Mouse (Mus musculus) adrenal gland, adult 8-10 months (tissue): ENCODE measurements at regions not wholly inside any gene's neighbourhood (a gene's known extent, or its start where the extent isn't known, plus 50 kb on each side); places are given as distances from the start of the nearest gene placed in this dataset.

Experiments used
- DNase-seq: peaks from one replicate; pipeline ENCODE4 v3.0.0; 2022

- DNase-seq, result no peak
Measured at GRCm38 (mm10) chr14:71230484-71231188, 631.0 kb upstream of the Fam160b2 start.

DNA sequence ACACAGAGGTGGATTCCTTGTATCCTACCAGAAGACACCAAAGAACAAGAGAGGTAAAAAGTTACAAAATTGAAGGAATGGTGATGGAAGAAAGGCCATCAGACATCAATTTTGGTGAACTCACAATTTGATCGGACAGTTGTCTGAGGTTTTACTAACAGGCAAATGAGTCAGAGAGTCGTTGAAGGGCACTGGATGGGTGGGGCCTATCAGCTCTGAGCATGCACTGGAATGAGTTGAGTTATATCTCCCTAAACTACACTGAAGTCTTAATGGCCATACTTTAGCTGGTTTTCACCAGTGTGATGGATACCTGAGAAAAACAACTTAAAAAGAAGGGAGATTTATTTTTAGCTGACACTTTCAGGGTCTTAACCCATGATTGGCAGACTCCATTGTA is 630.3 kb upstream of the Fam160b2 start:
- peak; percentile 6 for DNase-seq

DNA sequence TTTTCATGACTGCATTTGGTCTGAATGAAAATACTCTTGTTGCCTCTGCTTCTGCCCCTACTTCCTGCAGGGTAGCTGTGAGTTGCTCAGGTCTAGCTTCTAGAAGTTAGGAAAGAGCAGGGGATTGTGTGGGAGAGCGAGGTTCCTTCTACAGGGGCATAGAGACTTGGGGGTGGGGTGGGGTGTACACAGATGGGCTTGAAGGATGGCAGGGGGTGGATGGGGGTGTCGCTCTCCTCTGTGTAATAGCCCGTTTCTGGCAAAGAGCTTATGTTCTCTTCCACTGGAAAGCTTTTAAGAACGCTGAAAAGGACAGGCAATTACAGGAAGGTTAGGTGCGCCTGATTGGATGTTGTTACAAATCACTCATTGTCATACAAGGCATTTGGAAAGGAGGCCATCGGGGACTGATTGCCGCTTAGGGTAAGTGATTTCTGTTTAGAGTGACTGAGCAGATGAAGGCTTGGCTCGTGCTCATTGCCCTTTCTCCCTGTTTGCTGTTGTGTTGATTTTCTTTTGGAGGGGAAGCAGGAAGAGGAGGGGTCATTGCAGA is 629.3 kb upstream of the Fam160b2 start:
- no peak for DNase-seq

DNA sequence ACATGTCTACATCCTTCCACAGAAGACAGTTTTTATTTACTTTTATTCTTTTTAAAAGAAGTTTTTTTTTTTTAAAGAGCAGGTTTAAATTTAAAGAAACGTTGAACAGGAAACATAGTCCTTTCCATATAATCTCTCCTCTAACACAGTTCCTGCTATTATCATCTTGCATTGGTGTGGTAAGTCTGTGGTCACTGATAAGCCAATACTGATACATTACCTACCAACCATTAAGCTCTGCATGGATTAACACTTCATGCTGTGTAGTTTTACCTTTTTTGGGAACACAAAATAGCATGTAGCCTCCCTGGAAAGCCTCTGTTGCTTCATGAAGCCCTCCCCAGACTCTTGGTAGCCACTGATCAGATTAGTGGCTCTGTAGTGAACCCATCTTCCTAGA is 617.4 kb upstream of the Fam160b2 start:
- DNase-seq, result no peak

DNA sequence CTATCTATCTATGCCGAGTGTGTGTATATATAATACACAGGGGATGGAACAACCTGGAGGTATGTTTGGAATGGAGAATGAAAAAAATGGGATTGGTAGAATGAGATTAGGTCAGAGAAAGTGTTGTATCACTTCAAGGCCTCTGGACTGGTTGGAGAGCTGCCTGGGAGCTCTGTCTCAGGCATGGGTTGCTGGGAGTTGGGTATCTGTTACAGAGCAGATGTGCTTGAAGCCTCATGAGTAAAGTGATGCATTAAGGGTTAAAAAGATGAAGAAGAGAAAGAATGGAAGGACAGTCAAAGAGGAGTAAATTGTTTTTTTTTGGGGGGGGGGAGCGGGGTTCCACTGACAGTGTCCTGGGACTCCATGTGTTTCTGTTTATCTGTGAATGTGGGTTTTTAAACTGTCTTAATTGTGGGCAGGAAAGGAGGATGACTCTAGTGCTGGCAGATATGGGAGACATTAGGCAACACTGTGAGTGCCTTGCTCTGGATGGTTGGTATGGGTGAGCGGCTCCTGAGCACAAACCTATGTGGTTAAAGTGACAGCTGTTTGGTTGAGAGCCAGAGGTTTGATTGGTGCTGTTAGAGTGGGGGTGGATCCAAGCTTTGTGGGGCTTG is 611.8 kb upstream of the Fam160b2 start:
- no peak for DNase-seq

DNA sequence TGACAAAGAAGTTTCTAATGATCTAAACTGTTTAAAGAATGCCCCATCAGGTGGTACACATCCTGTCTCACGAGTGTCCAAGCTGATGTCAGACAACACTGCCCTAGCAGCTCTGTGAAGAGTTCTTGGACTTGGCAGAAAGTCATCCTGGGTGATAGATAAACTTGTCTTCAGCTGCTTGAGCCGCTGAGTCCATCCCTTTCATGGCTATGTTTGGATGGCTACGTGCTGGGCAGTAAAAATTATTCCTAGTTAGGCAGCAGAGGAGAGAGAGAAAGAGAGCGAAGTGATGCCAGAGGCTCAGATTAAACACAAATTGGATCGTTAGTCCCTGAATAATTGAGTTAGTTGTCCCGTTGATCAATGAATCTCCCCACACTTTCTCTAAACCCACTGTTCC is 603.8 kb upstream of the Fam160b2 start:
- DNase-seq, result no peak

DNA sequence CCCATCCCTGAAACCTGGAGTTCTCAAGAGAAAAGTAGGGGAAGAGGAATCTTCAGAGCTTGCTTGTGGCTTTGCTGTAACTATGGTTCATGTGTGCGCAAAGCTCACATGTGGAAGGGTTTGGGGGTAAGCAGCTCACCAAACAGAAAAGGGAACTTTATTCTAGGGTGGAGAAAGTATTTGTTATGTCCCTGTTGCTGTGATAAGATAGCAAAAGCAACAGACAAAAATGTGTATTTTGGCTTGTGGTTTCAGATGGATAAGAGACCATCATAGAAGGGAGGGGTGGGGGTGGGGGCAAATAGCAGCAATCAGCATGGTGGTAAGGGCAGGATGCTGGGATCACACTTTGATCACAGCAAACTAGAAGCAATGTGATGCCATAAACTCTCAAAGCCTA is 601.3 kb upstream of the Fam160b2 start:
- DNase-seq, result no peak

GRCm38 (mm10) chr14:71199178-71199879 is 599.7 kb upstream of the Fam160b2 start:
- DNase-seq, result peak; percentile 23

- no peak for DNase-seq
Measured at GRCm38 (mm10) chr14:71194219-71194618, 594.6 kb upstream of the Fam160b2 start.

GRCm38 (mm10) chr14:71192486-71192885 is 592.9 kb upstream of the Fam160b2 start:
- no peak for DNase-seq

DNA sequence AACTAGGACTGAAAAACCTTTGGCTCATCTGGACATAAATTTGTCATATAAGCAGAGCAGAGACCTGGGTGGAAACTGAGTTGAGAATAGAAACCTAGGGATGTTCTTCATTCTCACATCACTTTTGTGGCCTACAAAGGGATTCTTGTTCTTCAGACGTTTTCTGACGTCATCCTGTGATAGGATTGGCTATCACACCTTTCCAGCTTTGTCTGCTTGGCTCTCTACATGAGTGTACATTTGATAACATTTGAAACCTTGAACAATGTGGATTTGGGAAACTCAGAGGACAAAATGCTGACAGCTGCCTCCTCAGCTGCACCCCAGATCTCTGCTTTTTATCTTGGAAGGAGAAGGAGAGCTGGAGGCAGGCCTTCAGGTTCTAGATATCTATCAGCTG is 589.7 kb upstream of the Fam160b2 start:
- no peak for DNase-seq

- no peak for DNase-seq
Measured at GRCm38 (mm10) chr14:71177341-71177740, 577.7 kb upstream of the Fam160b2 start.

DNA sequence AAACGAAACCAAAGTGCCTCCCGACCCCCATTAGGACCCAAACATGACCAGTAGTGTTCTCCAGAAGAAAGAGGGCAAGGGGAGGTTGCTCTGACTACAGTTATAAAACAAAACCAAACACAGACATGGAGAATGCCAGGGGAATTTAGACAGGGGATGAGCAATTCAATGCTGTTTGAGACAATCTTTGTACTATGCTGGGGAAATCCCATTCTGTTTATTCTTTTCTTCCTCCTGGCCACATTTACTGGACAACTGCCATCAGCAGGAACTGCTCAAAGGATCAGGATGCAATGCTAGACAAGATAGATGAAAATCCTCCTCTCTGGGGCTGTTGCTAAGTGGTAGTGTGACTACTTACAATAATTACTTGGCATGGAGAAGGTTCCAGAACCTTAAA is 574.5 kb upstream of the Fam160b2 start:
- no peak for DNase-seq

DNA sequence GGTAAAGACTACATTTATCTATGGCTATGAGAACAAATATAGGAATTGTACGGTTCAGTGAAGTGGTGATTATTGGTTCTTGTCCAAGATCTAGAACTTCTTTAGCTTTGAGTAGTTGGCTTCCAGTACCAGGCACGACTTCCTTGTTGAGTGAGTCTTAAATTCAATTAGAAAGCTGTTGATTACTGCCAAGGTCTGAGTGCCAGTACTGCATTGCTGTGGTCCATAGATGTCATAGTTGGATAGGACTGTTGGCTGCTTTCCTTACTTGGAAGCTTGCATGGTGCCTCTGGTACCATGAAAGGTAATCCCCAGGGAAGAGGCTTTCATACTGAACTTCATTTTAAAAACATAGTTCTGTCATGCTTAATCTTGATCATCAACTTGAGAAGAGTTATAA is 559.9 kb upstream of the Fam160b2 start:
- no peak for DNase-seq

GRCm38 (mm10) chr14:71142465-71142864 is 542.8 kb upstream of the Fam160b2 start:
- no peak for DNase-seq

GRCm38 (mm10) chr14:71129771-71130211 is 530.2 kb upstream of the Fam160b2 start:
- DNase-seq, result peak; percentile 66

- DNase-seq, result no peak
Measured at GRCm38 (mm10) chr14:71128495-71128894, 528.9 kb upstream of the Fam160b2 start.

- DNase-seq, result no peak
Measured at GRCm38 (mm10) chr14:71118681-71119080, 519.0 kb upstream of the Fam160b2 start.

DNA sequence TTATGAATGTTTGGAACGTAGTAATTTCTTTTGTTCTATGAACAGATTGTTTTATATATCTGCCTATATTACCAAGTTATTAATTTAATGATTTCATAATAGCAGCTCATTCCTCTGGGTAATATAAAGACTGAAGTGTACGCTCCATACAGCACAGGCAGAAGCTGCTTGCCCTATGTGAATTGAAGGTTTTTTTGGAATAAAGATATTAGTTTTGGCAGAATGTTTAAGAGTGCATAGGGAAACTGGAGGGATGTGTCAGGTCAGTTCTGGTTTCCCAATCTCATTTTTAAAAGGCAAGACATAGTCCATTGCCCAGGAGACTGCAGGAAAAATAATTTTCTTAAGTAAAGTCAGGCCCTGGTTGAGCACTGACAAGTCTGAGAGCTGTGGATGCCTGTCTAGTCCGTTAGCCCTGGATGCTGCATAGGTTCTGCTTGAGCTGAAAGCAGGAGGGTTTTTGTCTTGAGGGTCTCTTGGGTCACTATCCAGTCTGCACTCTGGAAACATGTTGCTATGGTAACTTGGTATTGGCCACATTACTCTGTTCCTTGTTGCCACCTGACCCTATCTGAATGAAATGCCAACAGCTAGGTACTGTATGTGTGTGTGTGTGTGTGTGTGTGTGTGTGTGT is 516.3 kb upstream of the Fam160b2 start:
- DNase-seq, result no peak

- DNase-seq, result no peak
Measured at GRCm38 (mm10) chr14:71115095-71115797, 515.6 kb upstream of the Fam160b2 start.

GRCm38 (mm10) chr14:71113198-71113597 is 513.6 kb upstream of the Fam160b2 start:
- no peak for DNase-seq

GRCm38 (mm10) chr14:71104617-71105016 is 505.0 kb upstream of the Fam160b2 start:
- DNase-seq, result no peak
